Mouse (Mus musculus): Measurements from ENCODE around the gene Kmo. TPM values are rescaled to one million over a fixed set of nuclear protein-coding genes. Genes with fewer than 3 reads are reported as not detected.

Kmo gene
- polyA plus RNA-seq, 1 experiment from 2014 or later, result 0.16 TPM

GRCm38 (mm10) chr1:175631080-175631479, 10.9 kb downstream of the Kmo start:
- ATAC-seq (ENCODE audit: low FRiP score, low TSS enrichment), result no peak
- Histone ChIP-seq H3K36me3 (ENCODE audit: insufficient read depth, low read length) (no peaks in the 10 kb centered on the region), H3K27me3 (ENCODE audit: insufficient read depth, low read length) (no peaks in the 10 kb centered on the region), H3K9me3 (ENCODE audit: low read length) (no peaks in the 10 kb centered on the region), H3K4me3 (ENCODE audit: low read length) (no peak overlapping the region), H3K4me2 (replicated peaks; ENCODE audit: low read depth, low read length) (no peak overlapping the region), H3K27ac (ENCODE audit: low read length) (no peak overlapping the region), H3K4me1 (ENCODE audit: insufficient read depth, low read length) (no peaks in the 10 kb centered on the region), H3K9ac (replicated peaks; ENCODE audit: low read length) (no peak overlapping the region)
- 78% methylated on average over 3 of the region's 3 CpGs for WGBS

GRCm38 (mm10) chr1:175631721-175632221, 11.6 kb downstream of the Kmo start:
- Histone ChIP-seq H3K9me3 (ENCODE audit: low read length) (no peaks in the 10 kb centered on the region), H3K9ac (replicated peaks; ENCODE audit: low read length) (no peak overlapping the region), H3K4me1 (ENCODE audit: insufficient read depth, low read length) (no peaks in the 10 kb centered on the region), H3K36me3 (ENCODE audit: insufficient read depth, low read length) (no peaks in the 10 kb centered on the region), H3K27me3 (ENCODE audit: insufficient read depth, low read length) (no peaks in the 10 kb centered on the region), H3K4me2 (replicated peaks; ENCODE audit: low read depth, low read length) (no peak overlapping the region), H3K27ac (ENCODE audit: low read length) (no peak overlapping the region), H3K4me3 (ENCODE audit: low read length) (no peak overlapping the region)
- WGBS, result 74% methylated on average over 10 of the region's 10 CpGs
- no peak for ATAC-seq (ENCODE audit: low FRiP score, low TSS enrichment)

GRCm38 (mm10) chr1:175632470-175632869, 12.3 kb downstream of the Kmo start:
- no peak for ATAC-seq (ENCODE audit: low FRiP score, low TSS enrichment)
- 97% methylated on average over 14 of the region's 14 CpGs for WGBS
- H3K36me3 ChIP-seq (ENCODE audit: insufficient read depth, low read length), result no peaks in the 10 kb centered on the region

GRCm38 (mm10) chr1:175637677-175638076, 17.5 kb downstream of the Kmo start:
- no peak for ATAC-seq (ENCODE audit: low FRiP score, low TSS enrichment)
- H3K36me3 ChIP-seq (ENCODE audit: insufficient read depth, low read length), result no peaks in the 10 kb centered on the region
- no peak overlapping the region for H3K4me2 ChIP-seq (replicated peaks; ENCODE audit: low read depth, low read length)
- H3K27me3 ChIP-seq (ENCODE audit: insufficient read depth, low read length), result no peaks in the 10 kb centered on the region
- no peaks in the 10 kb centered on the region for H3K4me1 ChIP-seq (ENCODE audit: insufficient read depth, low read length)
- no peak overlapping the region for H3K27ac ChIP-seq (ENCODE audit: low read length)
- no peaks in the 10 kb centered on the region for H3K9me3 ChIP-seq (ENCODE audit: low read length)
- no peak overlapping the region for H3K4me3 ChIP-seq (ENCODE audit: low read length)
- WGBS, result 77% methylated on average over 7 of the region's 7 CpGs
- no peak overlapping the region for H3K9ac ChIP-seq (replicated peaks; ENCODE audit: low read length)

More at GRCm38 (mm10) chr1:175632470-175632869, 12.3 kb downstream of the Kmo start:
- Histone ChIP-seq H3K9me3 (ENCODE audit: low read length) (no peaks in the 10 kb centered on the region), H3K4me1 (ENCODE audit: insufficient read depth, low read length) (no peaks in the 10 kb centered on the region), H3K27ac (ENCODE audit: low read length) (no peak overlapping the region), H3K4me2 (replicated peaks; ENCODE audit: low read depth, low read length) (no peak overlapping the region), H3K4me3 (ENCODE audit: low read length) (no peak overlapping the region), H3K27me3 (ENCODE audit: insufficient read depth, low read length) (no peaks in the 10 kb centered on the region), H3K9ac (replicated peaks; ENCODE audit: low read length) (no peak overlapping the region)

GRCm38 (mm10) chr1:175639072-175639471, 18.9 kb downstream of the Kmo start:
- Histone ChIP-seq H3K9me3 (ENCODE audit: low read length) (no peaks in the 10 kb centered on the region), H3K4me2 (replicated peaks; ENCODE audit: low read depth, low read length) (no peak overlapping the region), H3K4me1 (ENCODE audit: insufficient read depth, low read length) (no peaks in the 10 kb centered on the region), H3K9ac (replicated peaks; ENCODE audit: low read length) (no peak overlapping the region), H3K36me3 (ENCODE audit: insufficient read depth, low read length) (no peaks in the 10 kb centered on the region), H3K27me3 (ENCODE audit: insufficient read depth, low read length) (no peaks in the 10 kb centered on the region), H3K27ac (ENCODE audit: low read length) (no peak overlapping the region), H3K4me3 (ENCODE audit: low read length) (no peak overlapping the region)
- 87% methylated on average over 7 of the region's 7 CpGs for WGBS
- no peak for ATAC-seq (ENCODE audit: low FRiP score, low TSS enrichment)

GRCm38 (mm10) chr1:175640435-175641150, 20.4 kb downstream of the Kmo start:
- no peaks in the 10 kb centered on the region for H3K4me1 ChIP-seq (ENCODE audit: insufficient read depth, low read length)
- no peak overlapping the region for H3K4me2 ChIP-seq (replicated peaks; ENCODE audit: low read depth, low read length)
- H3K27me3 ChIP-seq (ENCODE audit: insufficient read depth, low read length), result no peaks in the 10 kb centered on the region
- ATAC-seq (ENCODE audit: low FRiP score, low TSS enrichment), result no peak
- H3K4me3 ChIP-seq (ENCODE audit: low read length), result no peak overlapping the region
- H3K36me3 ChIP-seq (ENCODE audit: insufficient read depth, low read length), result no peaks in the 10 kb centered on the region
- 76% methylated on average over 6 of the region's 6 CpGs for WGBS
- H3K27ac ChIP-seq (ENCODE audit: low read length), result no peak overlapping the region
- H3K9me3 ChIP-seq (ENCODE audit: low read length), result no peaks in the 10 kb centered on the region
- H3K9ac ChIP-seq (replicated peaks; ENCODE audit: low read length), result no peak overlapping the region

- H3K27ac ChIP-seq (ENCODE audit: low read length), result no peak overlapping the region
- no peak overlapping the region for H3K9ac ChIP-seq (replicated peaks; ENCODE audit: low read length)
- H3K27me3 ChIP-seq (ENCODE audit: insufficient read depth, low read length), result no peaks in the 10 kb centered on the region
- H3K36me3 ChIP-seq (ENCODE audit: insufficient read depth, low read length), result no peaks in the 10 kb centered on the region
- no peaks in the 10 kb centered on the region for H3K9me3 ChIP-seq (ENCODE audit: low read length)
- no peak overlapping the region for H3K4me2 ChIP-seq (replicated peaks; ENCODE audit: low read depth, low read length)
- no peak overlapping the region for H3K4me3 ChIP-seq (ENCODE audit: low read length)
- 57% methylated on average over 5 of the region's 5 CpGs for WGBS
- no peaks in the 10 kb centered on the region for H3K4me1 ChIP-seq (ENCODE audit: insufficient read depth, low read length)
- ATAC-seq (ENCODE audit: low FRiP score, low TSS enrichment), result no peak
Observed at GRCm38 (mm10) chr1:175643496-175644265, 23.5 kb downstream of the Kmo start.

- 37% methylated on average over 9 of the region's 9 CpGs for WGBS
- no peak overlapping the region for H3K9ac ChIP-seq (replicated peaks; ENCODE audit: low read length)
- no peaks in the 10 kb centered on the region for H3K27me3 ChIP-seq (ENCODE audit: insufficient read depth, low read length)
- H3K36me3 ChIP-seq (ENCODE audit: insufficient read depth, low read length), result no peaks in the 10 kb centered on the region
- no peak overlapping the region for H3K4me3 ChIP-seq (ENCODE audit: low read length)
- H3K27ac ChIP-seq (ENCODE audit: low read length), result no peak overlapping the region
- peak; percentile 76; the same call in 1 of the 2 replicates for ATAC-seq (ENCODE audit: low FRiP score, low TSS enrichment)
- no peaks in the 10 kb centered on the region for H3K9me3 ChIP-seq (ENCODE audit: low read length)
- H3K4me2 ChIP-seq (replicated peaks; ENCODE audit: low read depth, low read length), result no peak overlapping the region
- no peaks in the 10 kb centered on the region for H3K4me1 ChIP-seq (ENCODE audit: insufficient read depth, low read length)
Observed at GRCm38 (mm10) chr1:175646952-175647351, 26.8 kb downstream of the Kmo start.

- H3K27ac ChIP-seq (ENCODE audit: low read length), result no peak overlapping the region
- H3K9me3 ChIP-seq (ENCODE audit: low read length), result no peaks in the 10 kb centered on the region
- no peaks in the 10 kb centered on the region for H3K27me3 ChIP-seq (ENCODE audit: insufficient read depth, low read length)
- ATAC-seq (ENCODE audit: low FRiP score, low TSS enrichment), result no peak
- H3K36me3 ChIP-seq (ENCODE audit: insufficient read depth, low read length), result no peaks in the 10 kb centered on the region
- no peak overlapping the region for H3K9ac ChIP-seq (replicated peaks; ENCODE audit: low read length)
- 85% methylated on average over 4 of the region's 4 CpGs for WGBS
- no peaks in the 10 kb centered on the region for H3K4me1 ChIP-seq (ENCODE audit: insufficient read depth, low read length)
- H3K4me2 ChIP-seq (replicated peaks; ENCODE audit: low read depth, low read length), result no peak overlapping the region
- no peak overlapping the region for H3K4me3 ChIP-seq (ENCODE audit: low read length)
Observed at GRCm38 (mm10) chr1:175648615-175649014, 28.4 kb downstream of the Kmo start.

GRCm38 (mm10) chr1:175659900-175660299, 39.7 kb downstream of the Kmo start:
- Histone ChIP-seq H3K9ac (replicated peaks; ENCODE audit: low read length) (no peak overlapping the region), H3K4me1 (ENCODE audit: insufficient read depth, low read length) (no peaks in the 10 kb centered on the region), H3K9me3 (ENCODE audit: low read length) (no peaks in the 10 kb centered on the region), H3K36me3 (ENCODE audit: insufficient read depth, low read length) (no peaks in the 10 kb centered on the region), H3K27me3 (ENCODE audit: insufficient read depth, low read length) (no peaks in the 10 kb centered on the region), H3K27ac (ENCODE audit: low read length) (no peak overlapping the region), H3K4me2 (replicated peaks; ENCODE audit: low read depth, low read length) (no peak overlapping the region), H3K4me3 (ENCODE audit: low read length) (no peak overlapping the region)
- no peak for ATAC-seq (ENCODE audit: low FRiP score, low TSS enrichment)
- WGBS, result 98% methylated on average over 4 of the region's 4 CpGs

Data from kidney, embryonic 16.5 days (tissue).